Mouse (Mus musculus) cortical plate, adult 2 months (tissue): ENCODE data around the gene Pbld2.

Experiments used
- CTCF ChIP-seq: fragments of 200-500 bp; IDR thresholded peaks from 2 replicates; pipeline ENCODE4 v1.5.1; 2011; ENCODE audit warnings: mild to moderate bottlenecking, control low read depth, low read length; ENCODE audit not compliant: insufficient read depth; ENCODE audit errors: extremely low read depth
- POLR2A ChIP-seq: fragments of 200-500 bp; IDR thresholded peaks from 2 replicates; pipeline ENCODE4 v1.6.1; 2011; ENCODE audit warnings: mild to moderate bottlenecking, low read length, control low read depth; ENCODE audit not compliant: insufficient read depth; ENCODE audit errors: extremely low read depth

DNA sequence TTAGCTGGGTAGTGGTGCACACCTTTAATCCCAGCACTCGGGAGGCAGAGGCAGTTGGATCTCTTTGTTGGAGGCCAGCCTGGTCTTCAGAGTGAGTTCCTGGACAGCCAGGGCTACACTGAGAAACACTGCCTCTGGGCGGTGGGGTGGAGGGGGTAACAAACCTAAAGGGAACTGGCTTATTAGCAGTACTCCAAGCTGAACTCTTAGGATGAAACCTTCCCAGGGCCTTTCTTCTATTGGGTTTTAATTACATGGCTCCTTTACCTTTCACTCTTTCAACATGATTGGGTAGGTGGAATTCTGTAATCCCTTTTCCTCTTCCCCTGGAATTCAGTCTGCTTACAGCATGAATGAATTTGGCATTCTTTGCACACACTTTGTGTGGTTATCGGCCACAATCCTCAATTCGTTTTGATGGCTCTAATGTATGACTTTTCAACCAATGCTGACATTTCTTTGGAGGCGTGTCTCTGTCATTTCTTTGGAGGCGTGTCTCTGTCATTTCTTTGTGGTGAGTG, 1.4 kb downstream of the Pbld2 start:
- no peak for TF ChIP-seq POLR2A
- no peak for TF ChIP-seq CTCF
